Mouse (Mus musculus): ENCODE measurements at regions not wholly inside any gene's neighbourhood (a gene's known extent, or its start where the extent isn't known, plus 50 kb on each side); places are given as distances from the start of the nearest gene placed in this dataset.

DNA sequence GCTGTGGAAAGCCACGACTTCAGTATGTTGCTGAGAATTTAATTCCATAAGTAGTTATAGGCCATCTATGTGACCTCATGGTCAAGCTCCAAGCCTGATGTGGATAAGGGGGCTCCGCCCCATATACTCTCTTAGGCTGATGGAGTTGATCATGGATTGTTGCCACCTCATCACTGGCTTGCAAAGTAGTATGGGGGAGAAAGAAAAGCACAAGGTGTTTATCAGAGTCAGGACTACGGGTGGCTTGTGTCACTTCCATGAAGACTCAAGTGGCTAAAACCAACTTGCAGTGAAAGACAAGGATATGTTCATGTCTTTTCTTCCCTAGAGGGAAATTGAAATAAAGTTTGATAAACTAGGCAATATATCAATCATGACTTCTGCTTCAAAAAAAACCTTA lies 102.9 kb upstream of the Fut8 start:
- no peak overlapping the region for H3K27ac ChIP-seq (ENCODE audit: poor library complexity, severe bottlenecking)
- no peak overlapping the region for H3K4me3 ChIP-seq
- H3K36me3 ChIP-seq: no peaks in the 10 kb centered on the region
- H3K4me1 ChIP-seq (replicated peaks): peaks cover 11% of the 10 kb centered on the region
- H3K9ac ChIP-seq: no peak overlapping the region
- ATAC-seq (ENCODE audit: insufficient number of reproducible peaks, low FRiP score): no peak
- no peaks in the 10 kb centered on the region for H3K9me3 ChIP-seq (replicated peaks)
- no peaks in the 10 kb centered on the region for H3K27me3 ChIP-seq (replicated peaks)
- 70% methylated on average over 3 of the region's 3 CpGs for WGBS
- no peak overlapping the region for H3K4me2 ChIP-seq

DNA sequence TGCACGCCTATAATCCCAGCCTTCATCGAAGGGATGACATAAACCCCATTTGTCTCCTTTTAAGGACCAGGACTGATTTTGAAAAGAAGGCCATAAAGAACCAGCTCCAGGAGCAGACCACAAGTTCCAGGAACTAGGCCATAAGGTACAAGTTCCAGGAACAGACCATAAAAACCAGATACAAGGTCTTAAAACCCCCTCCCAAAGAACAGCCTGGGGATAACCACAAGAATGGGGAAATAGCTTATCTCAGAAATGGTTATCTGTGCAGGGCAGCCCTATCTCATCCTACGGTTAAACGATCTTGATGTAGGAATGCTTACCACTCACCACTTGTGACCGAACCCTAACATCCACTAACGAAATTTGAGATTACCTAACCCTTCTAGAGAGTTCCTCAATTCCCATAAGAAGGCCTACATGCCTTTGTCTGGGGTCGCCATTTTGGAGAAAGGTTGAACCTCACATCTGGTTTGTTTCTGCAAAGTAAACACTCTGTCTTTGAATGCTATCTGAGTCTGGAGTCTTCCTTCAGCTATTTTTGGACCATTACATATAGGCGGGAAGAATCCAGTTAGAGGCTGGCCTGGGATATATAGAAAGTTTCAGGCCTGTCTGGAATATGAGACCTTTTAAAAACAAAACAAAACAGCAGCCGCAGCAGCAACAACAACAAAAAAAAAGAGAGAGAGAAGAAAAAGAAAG lies 103.5 kb upstream of the Fut8 start:
- Histone ChIP-seq H3K4me1 (replicated peaks) (peaks cover 11% of the 10 kb centered on the region), H3K4me2 (no peak overlapping the region)
- no peak for ATAC-seq (ENCODE audit: insufficient number of reproducible peaks, low FRiP score)

DNA sequence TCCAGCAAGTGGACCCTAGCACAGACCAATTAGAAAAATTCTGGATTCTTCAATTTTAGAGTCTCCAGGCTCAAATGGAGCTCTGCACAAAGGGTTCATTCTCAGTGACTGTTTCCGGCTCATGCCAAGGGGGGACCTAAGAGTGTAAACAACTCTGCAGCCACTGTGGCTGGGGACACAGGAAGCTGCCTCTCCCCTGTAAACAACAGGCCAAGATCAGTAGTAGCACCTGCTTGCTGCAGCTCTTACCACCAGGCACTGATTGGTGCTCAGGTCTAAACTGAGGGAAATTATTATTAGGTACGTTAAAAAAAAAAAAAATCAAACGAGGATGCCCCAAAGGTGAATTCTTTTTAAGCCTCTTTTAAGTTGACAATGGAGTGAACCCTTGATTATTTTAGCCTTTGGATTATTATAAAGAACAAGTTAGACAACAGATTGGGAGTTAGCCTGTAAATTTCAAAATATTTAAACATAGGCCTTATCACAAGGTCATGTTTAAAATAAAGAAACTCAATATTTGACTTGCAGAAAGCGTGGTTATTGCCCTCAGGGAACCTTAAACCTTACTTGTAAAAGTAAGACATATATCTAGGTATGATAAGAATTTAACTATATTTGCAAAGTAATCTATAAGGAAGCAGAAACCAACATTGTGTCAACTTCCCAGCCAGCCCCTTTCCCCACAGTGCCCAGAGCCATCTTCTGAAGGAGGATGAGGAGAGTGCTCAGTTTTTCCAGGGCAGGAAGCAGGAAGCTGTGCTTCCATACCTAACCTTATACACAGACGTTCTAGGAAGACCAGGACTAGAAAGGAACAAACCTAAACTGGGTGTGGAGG lies 104.2 kb upstream of the Fut8 start:
- no peak overlapping the region for H3K27ac ChIP-seq (ENCODE audit: poor library complexity, severe bottlenecking)
- no peak overlapping the region for H3K4me2 ChIP-seq
- H3K4me1 ChIP-seq (replicated peaks): peaks cover 11% of the 10 kb centered on the region
- no peak overlapping the region for H3K4me3 ChIP-seq
- H3K36me3 ChIP-seq: no peaks in the 10 kb centered on the region
- H3K27me3 ChIP-seq (replicated peaks): no peaks in the 10 kb centered on the region
- H3K9me3 ChIP-seq (replicated peaks): no peaks in the 10 kb centered on the region; the same call in 1 of the 2 replicates
- ATAC-seq (ENCODE audit: insufficient number of reproducible peaks, low FRiP score): no peak
- WGBS: 70% methylated on average over 5 of the region's 5 CpGs
- no peak overlapping the region for H3K9ac ChIP-seq

More for the DNA sequence above, 103.5 kb upstream of the Fut8 start:
- H3K9me3 ChIP-seq (replicated peaks): no peaks in the 10 kb centered on the region
- H3K4me3 ChIP-seq: no peak overlapping the region
- 40% methylated on average over 9 of the region's 9 CpGs for WGBS
- no peak overlapping the region for H3K27ac ChIP-seq (ENCODE audit: poor library complexity, severe bottlenecking)
- H3K9ac ChIP-seq: no peak overlapping the region
- no peaks in the 10 kb centered on the region for H3K27me3 ChIP-seq (replicated peaks)
- H3K36me3 ChIP-seq: no peaks in the 10 kb centered on the region

DNA sequence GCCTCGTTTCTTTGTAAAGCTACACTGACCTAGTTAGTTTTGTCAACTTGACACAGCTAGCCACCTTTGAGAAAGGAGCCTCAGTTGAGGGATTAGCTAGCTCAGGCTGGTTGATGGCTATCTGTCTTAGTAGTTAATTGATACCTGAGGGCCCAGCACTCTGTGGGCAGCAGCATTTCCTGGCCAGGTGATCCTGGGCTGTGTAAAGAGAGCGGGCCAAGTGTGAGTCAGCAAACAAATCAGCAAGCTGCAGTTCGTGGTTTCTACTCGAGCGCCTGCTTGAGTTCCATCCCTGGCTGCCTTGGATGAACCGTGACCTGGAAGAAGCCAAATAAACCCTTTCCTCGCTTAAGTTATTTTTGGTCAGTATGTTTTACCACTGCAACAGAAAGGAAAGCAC lies 106.6 kb upstream of the Fut8 start:
- H3K27me3 ChIP-seq (replicated peaks): no peaks in the 10 kb centered on the region
- WGBS: 59% methylated on average over 7 of the region's 7 CpGs
- H3K4me3 ChIP-seq: no peak overlapping the region
- H3K9ac ChIP-seq: no peak overlapping the region
- no peaks in the 10 kb centered on the region for H3K36me3 ChIP-seq
- H3K9me3 ChIP-seq (replicated peaks): peaks cover 5% of the 10 kb centered on the region
- no peak overlapping the region for H3K4me2 ChIP-seq
- ATAC-seq (ENCODE audit: insufficient number of reproducible peaks, low FRiP score): no peak
- H3K27ac ChIP-seq (ENCODE audit: poor library complexity, severe bottlenecking): no peak overlapping the region
- H3K4me1 ChIP-seq (replicated peaks): peaks cover 11% of the 10 kb centered on the region

DNA sequence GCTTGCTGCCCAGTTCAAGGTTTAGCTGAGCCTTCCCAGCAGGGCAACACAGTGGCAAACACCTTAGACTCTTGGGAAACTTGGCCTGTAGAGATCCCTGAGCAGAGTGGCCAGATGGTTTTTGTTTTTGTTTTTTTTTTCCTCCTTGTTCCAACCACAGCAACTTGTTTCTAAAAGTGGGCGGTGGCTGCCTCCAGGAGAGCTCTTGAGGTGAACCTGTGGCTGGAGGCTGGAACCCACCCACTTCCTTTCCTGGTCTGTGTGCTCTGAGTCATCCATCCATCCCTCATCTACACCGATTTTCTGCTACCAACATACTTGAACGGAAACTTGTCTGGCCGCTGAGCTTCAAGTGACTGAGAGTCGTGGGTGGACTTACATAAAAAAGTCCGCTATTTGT lies 107.4 kb upstream of the Fut8 start:
- Histone ChIP-seq H3K27me3 (replicated peaks) (no peaks in the 10 kb centered on the region), H3K9ac (no peak overlapping the region), H3K9me3 (replicated peaks) (peaks cover 5% of the 10 kb centered on the region), H3K4me3 (no peak overlapping the region), H3K4me2 (no peak overlapping the region), H3K27ac (ENCODE audit: poor library complexity, severe bottlenecking) (no peak overlapping the region), H3K4me1 (replicated peaks) (peaks cover 11% of the 10 kb centered on the region), H3K36me3 (no peaks in the 10 kb centered on the region)
- WGBS: 61% methylated on average over 6 of the region's 6 CpGs
- no peak for ATAC-seq (ENCODE audit: insufficient number of reproducible peaks, low FRiP score)

DNA sequence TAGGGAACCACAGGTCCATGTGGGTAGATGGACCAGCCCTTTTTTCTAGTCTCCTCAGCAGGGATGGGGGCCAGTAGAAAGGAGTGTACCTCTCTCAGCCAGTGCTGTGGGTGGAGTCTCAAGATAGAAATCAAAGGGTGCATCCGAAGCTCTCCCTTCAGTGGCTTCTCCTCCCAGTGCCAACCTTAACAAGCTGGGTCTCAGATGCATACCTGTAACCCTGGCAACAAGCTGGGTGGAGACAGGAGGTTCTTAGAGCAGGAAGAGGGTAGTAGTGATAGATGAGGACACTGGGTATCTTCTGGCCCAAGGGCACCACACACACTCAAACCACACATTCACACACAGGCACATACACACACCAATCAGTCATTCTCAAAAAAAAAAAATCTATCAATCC lies 113.7 kb upstream of the Fut8 start:
- 43% methylated on average over 1 of the region's 1 CpGs for WGBS
- no peak overlapping the region for H3K9ac ChIP-seq
- no peak for ATAC-seq (ENCODE audit: insufficient number of reproducible peaks, low FRiP score)

DNA sequence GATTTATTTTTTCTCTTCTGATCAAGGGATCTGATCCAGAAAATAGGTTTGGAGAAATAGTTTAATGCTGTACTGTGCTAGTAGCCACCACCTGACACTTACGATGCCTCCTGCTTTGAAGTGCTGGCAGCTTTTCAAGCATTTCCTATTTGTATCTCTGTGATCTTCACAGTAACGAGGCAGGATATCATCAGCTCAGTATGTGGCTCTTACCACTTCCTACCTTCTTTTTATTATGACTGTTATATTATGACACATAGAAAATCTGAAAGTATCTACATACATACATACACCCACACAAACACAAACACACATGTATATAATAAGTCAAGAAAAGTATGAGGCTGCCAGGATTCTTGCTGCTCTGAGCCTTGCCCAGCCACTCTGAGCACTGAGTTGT lies 124.4 kb upstream of the Fut8 start:
- H3K4me2 ChIP-seq: no peak overlapping the region

More for the DNA sequence above, 113.7 kb upstream of the Fut8 start:
- Histone ChIP-seq H3K27me3 (replicated peaks) (no peaks in the 10 kb centered on the region), H3K4me3 (no peak overlapping the region), H3K9me3 (replicated peaks) (peaks cover 5% of the 10 kb centered on the region), H3K4me2 (no peak overlapping the region), H3K27ac (ENCODE audit: poor library complexity, severe bottlenecking) (no peak overlapping the region), H3K36me3 (no peaks in the 10 kb centered on the region), H3K4me1 (replicated peaks) (peaks cover 7% of the 10 kb centered on the region)

DNA sequence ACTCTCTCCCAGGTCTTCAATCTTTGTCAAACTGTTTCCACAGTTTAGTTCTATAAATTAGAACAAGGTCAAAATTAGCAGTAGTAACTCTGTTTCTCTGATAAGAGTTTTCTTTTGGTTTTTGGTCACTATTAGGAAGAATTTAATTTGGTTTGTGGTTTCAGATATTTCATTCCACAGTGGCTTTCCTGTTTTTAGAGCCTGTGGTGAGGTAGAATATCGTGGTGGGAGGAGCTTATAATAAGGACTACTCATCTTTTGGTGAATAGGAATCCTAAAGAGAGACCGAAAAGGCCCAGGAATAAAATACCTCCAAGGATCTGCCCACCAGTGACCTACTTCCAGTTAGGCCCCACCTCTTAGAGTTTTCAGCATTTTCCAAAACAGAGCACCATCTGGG lies 125.8 kb upstream of the Fut8 start:
- H3K4me1 ChIP-seq (replicated peaks): no peaks in the 10 kb centered on the region
- no peak overlapping the region for H3K4me3 ChIP-seq
- ATAC-seq (ENCODE audit: insufficient number of reproducible peaks, low FRiP score): no peak
- WGBS: 72% methylated on average over 2 of the region's 2 CpGs
- H3K36me3 ChIP-seq: no peaks in the 10 kb centered on the region
- no peak overlapping the region for H3K9ac ChIP-seq
- no peaks in the 10 kb centered on the region for H3K9me3 ChIP-seq (replicated peaks)
- no peaks in the 10 kb centered on the region for H3K27me3 ChIP-seq (replicated peaks)
- no peak overlapping the region for H3K27ac ChIP-seq (ENCODE audit: poor library complexity, severe bottlenecking)
- no peak overlapping the region for H3K4me2 ChIP-seq

More for the DNA sequence above, 124.4 kb upstream of the Fut8 start:
- H3K4me1 ChIP-seq (replicated peaks): no peaks in the 10 kb centered on the region
- H3K36me3 ChIP-seq: no peaks in the 10 kb centered on the region
- H3K9me3 ChIP-seq (replicated peaks): no peaks in the 10 kb centered on the region
- no peak for ATAC-seq (ENCODE audit: insufficient number of reproducible peaks, low FRiP score)
- no peak overlapping the region for H3K27ac ChIP-seq (ENCODE audit: poor library complexity, severe bottlenecking)
- H3K27me3 ChIP-seq (replicated peaks): no peaks in the 10 kb centered on the region
- 69% methylated on average over 2 of the region's 2 CpGs for WGBS
- no peak overlapping the region for H3K4me3 ChIP-seq
- H3K9ac ChIP-seq: no peak overlapping the region

DNA sequence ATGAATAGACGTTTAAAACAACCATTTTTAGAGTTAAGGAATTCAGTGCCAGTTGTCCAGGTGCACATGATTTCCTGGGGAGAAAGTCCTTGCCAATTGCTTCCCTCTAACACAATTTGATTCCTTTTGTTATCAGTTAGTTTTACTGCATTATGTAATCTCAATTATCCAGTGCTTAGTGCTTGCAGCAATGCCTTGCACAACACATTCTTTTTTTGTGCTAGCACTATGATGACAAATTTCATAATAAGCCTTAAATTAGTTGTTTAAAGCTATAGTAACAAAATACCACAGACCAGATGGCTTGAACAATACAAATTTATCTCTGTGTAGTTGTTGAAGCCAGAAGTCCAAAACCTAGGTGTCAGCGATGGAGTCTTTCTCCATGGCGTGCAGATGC lies 130.7 kb upstream of the Fut8 start:
- Histone ChIP-seq H3K4me2 (no peak overlapping the region), H3K36me3 (no peaks in the 10 kb centered on the region), H3K9me3 (replicated peaks) (no peaks in the 10 kb centered on the region), H3K4me3 (no peak overlapping the region), H3K4me1 (replicated peaks) (no peaks in the 10 kb centered on the region), H3K27me3 (replicated peaks) (no peaks in the 10 kb centered on the region), H3K27ac (ENCODE audit: poor library complexity, severe bottlenecking) (no peak overlapping the region), H3K9ac (no peak overlapping the region)
- 78% methylated on average over 3 of the region's 3 CpGs for WGBS
- no peak for ATAC-seq (ENCODE audit: insufficient number of reproducible peaks, low FRiP score)

DNA sequence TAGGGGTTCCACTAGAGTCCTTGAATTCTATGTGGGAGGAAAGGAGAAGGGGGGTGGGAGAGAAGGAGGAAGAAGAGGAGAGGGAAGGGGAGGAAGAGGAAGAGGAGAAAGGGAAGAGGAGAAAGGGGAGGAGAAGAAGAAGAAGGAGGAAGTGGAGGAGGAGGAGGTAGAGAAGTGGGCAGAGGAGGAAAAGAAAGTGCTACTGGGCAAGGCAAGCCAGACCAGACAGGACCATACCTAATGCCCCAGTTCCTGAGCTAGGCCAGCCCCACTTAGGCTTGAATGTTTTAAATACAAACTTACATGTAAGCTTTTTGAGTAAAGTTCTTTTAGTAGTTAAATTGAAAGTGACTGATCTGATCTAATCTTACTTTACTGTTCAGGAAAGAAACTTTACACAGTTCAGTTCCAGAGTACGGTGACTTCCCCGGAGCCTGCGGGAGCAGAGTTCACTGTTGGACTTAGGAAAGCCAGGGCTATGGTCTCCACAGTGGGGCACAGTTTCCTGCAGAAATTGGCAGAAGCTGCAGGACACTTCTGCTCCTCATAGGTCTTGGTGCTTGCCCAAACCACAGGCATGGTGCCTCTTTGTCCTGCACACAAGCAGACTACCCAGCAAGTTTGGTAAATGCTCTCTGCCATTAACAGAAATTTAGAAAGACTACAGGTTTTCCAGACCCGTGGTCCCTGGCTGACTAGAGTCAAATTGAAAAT lies 131.9 kb upstream of the Fut8 start:
- H3K27me3 ChIP-seq (replicated peaks): no peaks in the 10 kb centered on the region
- no peak for ATAC-seq (ENCODE audit: insufficient number of reproducible peaks, low FRiP score)
- H3K4me1 ChIP-seq (replicated peaks): no peaks in the 10 kb centered on the region
- 70% methylated on average over 4 of the region's 4 CpGs for WGBS
- no peaks in the 10 kb centered on the region for H3K9me3 ChIP-seq (replicated peaks)
- H3K27ac ChIP-seq (ENCODE audit: poor library complexity, severe bottlenecking): no peak overlapping the region
- H3K4me3 ChIP-seq: no peak overlapping the region
- H3K36me3 ChIP-seq: no peaks in the 10 kb centered on the region
- H3K9ac ChIP-seq: no peak overlapping the region
- H3K4me2 ChIP-seq: no peak overlapping the region

DNA sequence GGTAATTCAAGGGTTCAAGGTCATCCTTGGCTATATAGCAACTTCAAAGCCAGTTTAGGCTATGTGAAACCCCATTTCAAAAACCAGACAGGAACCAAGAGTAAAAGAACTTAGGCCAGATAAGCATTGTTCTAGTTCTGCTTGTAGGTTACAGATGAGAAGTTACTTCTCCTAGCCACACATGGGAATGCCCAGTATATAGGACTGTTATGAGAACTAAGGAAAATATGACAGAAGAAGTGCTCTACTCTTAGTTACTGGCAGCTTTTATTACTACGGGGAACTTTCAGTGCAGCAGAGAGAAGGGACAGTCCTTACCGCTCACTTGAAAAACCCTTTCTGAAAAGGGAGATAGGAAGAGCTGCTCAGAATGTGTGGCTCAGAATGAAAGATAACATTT lies 137.4 kb upstream of the Fut8 start:
- no peaks in the 10 kb centered on the region for H3K27me3 ChIP-seq (replicated peaks)
- no peak for ATAC-seq (ENCODE audit: insufficient number of reproducible peaks, low FRiP score)
- H3K4me1 ChIP-seq (replicated peaks): no peaks in the 10 kb centered on the region
- no peak overlapping the region for H3K9ac ChIP-seq
- no peaks in the 10 kb centered on the region for H3K36me3 ChIP-seq
- H3K27ac ChIP-seq (ENCODE audit: poor library complexity, severe bottlenecking): no peak overlapping the region
- 79% methylated on average over 2 of the region's 2 CpGs for WGBS
- no peaks in the 10 kb centered on the region for H3K9me3 ChIP-seq (replicated peaks)
- no peak overlapping the region for H3K4me2 ChIP-seq
- no peak overlapping the region for H3K4me3 ChIP-seq
